Mouse (Mus musculus) kidney, adult 2 months (tissue): ENCODE data around the gene Tomm22. TPM values are rescaled to one million over a fixed set of nuclear protein-coding genes. Genes with fewer than 3 reads are reported as not detected.

Experiments used
- DNase-seq: peaks from one replicate; pipeline ENCODE4 v3.0.0; 2021
- H3K27ac ChIP-seq: fragments of 200-500 bp; 2 replicates; pipeline ENCODE4 v1.5.1; 2012; ENCODE audit warnings: low read depth, low read length, control low read depth, inconsistent platforms; ENCODE audit not compliant: insufficient read depth
- H3K27me3 ChIP-seq: fragments of 200-500 bp; replicated peaks from 2 replicates; pipeline ENCODE4 v1.6.1; 2012; ENCODE audit warnings: mild to moderate bottlenecking, moderate library complexity, low read length, inconsistent platforms; ENCODE audit not compliant: control insufficient read depth, insufficient read depth
- H3K36me3 ChIP-seq: fragments of 200-500 bp; 2 replicates; pipeline ENCODE4 v1.6.1; 2012; ENCODE audit warnings: mild to moderate bottlenecking, moderate library complexity, low read length, inconsistent platforms; ENCODE audit not compliant: control insufficient read depth, insufficient read depth
- H3K4me1 ChIP-seq: fragments of 200-500 bp; 2 replicates; pipeline ENCODE4 v1.6.1; 2011; ENCODE audit warnings: low read length; ENCODE audit not compliant: control insufficient read depth, insufficient read depth
- H3K4me3 ChIP-seq: fragments of 200-500 bp; 2 replicates; pipeline ENCODE4 v1.5.1; 2011; ENCODE audit warnings: mild to moderate bottlenecking, low read depth, low read length, control low read depth; ENCODE audit not compliant: insufficient read depth
- CTCF ChIP-seq: fragments of 200-500 bp; conservative IDR thresholded peaks from 2 replicates; pipeline ENCODE4 v1.5.1; 2011; ENCODE audit warnings: low read depth, mild to moderate bottlenecking, control low read depth, low read length, moderate library complexity, mixed read lengths; ENCODE audit not compliant: insufficient read depth, insufficient read length
- POLR2A ChIP-seq: fragments of 200-500 bp; IDR thresholded peaks from one replicate; pipeline ENCODE4 v1.6.1; 2011; ENCODE audit warnings: low read depth, low read length, control low read depth
- WGBS: fragments of 180-500 bp; shearing (Covaris S2); methylation state at CpG from one replicate; pipeline ENCODE4 v1.1.7; 2018; 5-methylcytosine and 5-hydroxymethylcytosine counted together
- polyA plus RNA-seq: library from polyadenylated mRNA; depleted of rRNA; stranded (reverse); fragments of >200 nt; gene quantifications from 2 replicates; pipeline ENCODE4 v1.2.3, GENCODE M21; 2012; rRNA removed

Gene Tomm22
- polyA plus RNA-seq, 1 experiment: 52.5 TPM

DNA sequence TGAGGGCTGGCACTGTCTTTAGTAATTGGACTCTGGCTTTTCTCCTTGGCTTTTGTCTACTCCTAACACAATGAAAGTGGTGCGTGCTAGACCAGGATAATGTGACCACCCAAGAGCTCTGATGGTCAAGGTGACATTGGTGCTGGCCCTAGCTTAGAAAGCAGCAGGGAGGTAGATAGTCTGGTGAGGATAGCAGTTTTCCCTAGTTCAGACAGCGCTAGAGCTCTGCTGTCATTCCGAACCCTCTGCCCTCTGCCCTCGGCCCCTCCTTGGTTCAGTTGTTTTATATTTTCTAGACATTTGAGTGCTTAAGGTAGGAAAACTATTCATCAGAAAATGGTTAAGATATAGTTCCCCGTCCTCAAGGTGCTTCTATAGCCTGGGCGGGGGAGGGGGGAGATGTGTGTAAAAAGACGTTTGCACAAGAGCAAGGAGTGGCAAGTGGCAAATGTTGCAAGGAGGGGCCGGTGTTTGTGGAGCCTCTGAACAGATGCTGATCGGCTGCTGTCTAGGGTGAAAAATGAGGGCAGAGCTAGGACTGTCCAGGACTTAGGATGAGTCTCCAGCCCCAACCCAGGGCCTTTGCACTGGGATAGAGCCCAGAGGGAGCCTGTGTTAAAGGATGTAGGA lies 27.0 kb downstream of the Tomm22 start:
- no peak for TF ChIP-seq CTCF
- Histone ChIP-seq H3K4me1 (peaks cover 17% of the 10 kb centered on the region), H3K4me3 (no peak overlapping the region), H3K36me3 (no peaks in the 10 kb centered on the region), H3K27ac (no peak overlapping the region), H3K27me3 (no peaks in the 10 kb centered on the region)
- WGBS: 54% methylated on average over 9 of the region's 9 CpGs
- no peak for DNase-seq

DNA sequence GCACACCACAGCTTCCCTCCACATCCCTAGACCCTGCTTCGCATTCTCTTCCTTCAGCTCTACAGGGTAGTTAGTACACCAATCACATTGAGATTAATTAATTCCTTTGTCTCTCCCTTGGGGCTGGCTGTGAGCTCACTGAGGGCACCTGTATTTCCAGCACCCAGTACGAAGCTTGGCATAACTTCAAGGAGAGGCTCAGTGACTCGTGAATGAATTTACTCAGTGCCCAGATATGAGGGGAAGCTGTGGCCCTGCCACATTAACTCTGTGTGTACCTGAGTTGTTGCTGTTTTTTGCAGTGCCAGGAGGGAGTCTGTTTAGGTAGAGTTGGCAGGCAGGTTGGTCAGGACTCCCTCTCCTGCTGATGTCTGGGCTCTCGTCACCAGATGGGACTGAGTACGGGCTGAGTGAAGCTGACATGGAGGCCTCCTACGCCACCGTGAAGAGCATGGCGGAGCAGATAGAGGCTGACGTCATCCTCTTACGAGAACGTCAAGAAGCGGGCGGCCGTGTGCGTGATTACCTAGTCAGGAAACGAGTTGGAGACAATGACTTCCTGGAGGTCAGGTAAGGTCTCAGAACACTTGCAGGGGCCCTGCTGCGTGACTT lies 36.0 kb downstream of the Tomm22 start:
- peak; percentile 68 for DNase-seq
- WGBS: 64% methylated on average over 17 of the region's 17 CpGs
- Histone ChIP-seq H3K27ac (no peak overlapping the region), H3K4me3 (no peak overlapping the region), H3K36me3 (no peaks in the 10 kb centered on the region), H3K4me1 (no peaks in the 10 kb centered on the region), H3K27me3 (no peaks in the 10 kb centered on the region)
- TF ChIP-seq POLR2A: no peak
- no peak for TF ChIP-seq CTCF

DNA sequence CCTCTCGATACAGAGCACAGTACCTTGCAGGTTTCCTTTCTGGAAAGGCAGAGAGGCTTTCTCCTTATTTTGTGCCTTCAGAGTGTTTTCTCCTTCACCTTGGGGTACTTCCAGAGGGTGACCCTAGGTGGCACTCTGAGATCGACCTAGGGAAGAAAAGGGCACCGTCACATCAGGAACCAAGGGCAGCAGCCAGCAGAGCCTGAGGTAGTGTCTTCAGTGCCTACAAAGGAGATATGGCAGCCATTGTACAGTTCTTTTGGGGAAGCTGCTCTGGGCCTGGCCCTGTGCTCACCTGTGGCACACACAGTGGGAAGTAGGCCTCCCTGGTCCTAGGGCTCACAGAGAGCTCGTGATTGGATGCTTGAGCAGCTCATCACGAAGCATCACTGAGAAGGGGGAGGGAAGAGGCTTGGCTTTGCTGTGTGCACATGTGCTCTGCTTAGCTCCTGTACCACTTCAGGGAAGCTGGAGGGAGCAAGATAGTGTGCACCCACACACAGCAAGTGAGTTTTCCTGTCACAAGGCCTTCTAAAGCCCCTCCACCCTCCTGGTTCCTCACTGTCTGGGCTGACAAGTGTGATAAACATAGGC lies 37.7 kb downstream of the Tomm22 start:
- no peak overlapping the region for H3K27ac ChIP-seq
- no peaks in the 10 kb centered on the region for H3K27me3 ChIP-seq
- H3K4me3 ChIP-seq: no peak overlapping the region
- H3K36me3 ChIP-seq: no peaks in the 10 kb centered on the region
- H3K4me1 ChIP-seq: no peaks in the 10 kb centered on the region
- TF ChIP-seq POLR2A (no peak), CTCF (0 out of 2 replicates have a peak, but pooled peaks have one; percentile 1)
- DNase-seq: no peak
- 86% methylated on average over 5 of the region's 5 CpGs for WGBS

DNA sequence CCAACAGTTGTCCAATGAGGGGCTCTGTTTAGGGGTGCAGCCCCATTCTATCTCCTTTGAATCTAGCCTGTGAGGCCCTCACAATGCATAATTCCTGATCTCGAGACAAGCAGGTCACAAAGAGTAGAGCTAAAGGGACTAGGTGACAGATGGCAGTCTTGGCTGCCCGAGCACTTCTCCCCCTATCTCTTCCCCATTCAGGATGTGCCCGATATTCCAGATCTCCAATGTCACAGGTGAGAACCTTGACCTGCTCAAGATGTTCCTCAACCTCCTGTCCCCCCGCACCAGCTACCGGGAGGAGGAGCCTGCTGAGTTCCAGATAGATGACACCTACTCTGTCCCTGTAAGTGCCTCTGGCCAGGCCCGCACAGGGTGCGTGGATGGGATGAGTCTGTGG lies 45.0 kb downstream of the Tomm22 start:
- WGBS: 94% methylated on average over 7 of the region's 7 CpGs
- Histone ChIP-seq H3K4me1 (no peaks in the 10 kb centered on the region), H3K4me3 (no peak overlapping the region), H3K36me3 (no peaks in the 10 kb centered on the region; the same call in 1 of the 2 replicates), H3K27ac (no peak overlapping the region), H3K27me3 (no peaks in the 10 kb centered on the region)
- DNase-seq: no peak
- TF ChIP-seq CTCF (no peak), POLR2A (no peak)

DNA sequence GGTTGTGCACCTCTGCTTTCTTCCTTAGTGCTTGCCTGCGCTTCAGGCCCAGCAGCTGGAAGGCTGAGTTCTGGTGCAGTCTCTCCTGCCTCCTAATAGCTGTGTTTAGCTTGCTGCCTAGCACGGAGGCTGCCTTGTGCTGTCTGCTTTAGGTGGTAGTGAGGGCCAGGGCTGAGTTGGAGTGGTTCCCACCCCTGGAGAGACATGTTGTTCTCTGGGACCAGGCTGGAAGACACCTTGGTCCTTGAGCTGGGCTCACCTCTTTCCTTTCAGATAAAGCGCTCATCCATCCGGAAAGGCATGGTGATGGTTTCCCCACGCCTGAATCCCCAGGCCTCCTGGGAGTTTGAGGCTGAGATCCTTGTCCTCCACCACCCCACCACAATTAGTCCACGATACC lies 46.0 kb downstream of the Tomm22 start:
- 92% methylated on average over 6 of the region's 6 CpGs for WGBS
- TF ChIP-seq CTCF: no peak
- TF ChIP-seq POLR2A: no peak
- DNase-seq: no peak
- no peak overlapping the region for H3K4me3 ChIP-seq
- H3K4me1 ChIP-seq: no peaks in the 10 kb centered on the region
- H3K27ac ChIP-seq: no peak overlapping the region
- H3K27me3 ChIP-seq: no peaks in the 10 kb centered on the region
- no peaks in the 10 kb centered on the region; the same call in 1 of the 2 replicates for H3K36me3 ChIP-seq

DNA sequence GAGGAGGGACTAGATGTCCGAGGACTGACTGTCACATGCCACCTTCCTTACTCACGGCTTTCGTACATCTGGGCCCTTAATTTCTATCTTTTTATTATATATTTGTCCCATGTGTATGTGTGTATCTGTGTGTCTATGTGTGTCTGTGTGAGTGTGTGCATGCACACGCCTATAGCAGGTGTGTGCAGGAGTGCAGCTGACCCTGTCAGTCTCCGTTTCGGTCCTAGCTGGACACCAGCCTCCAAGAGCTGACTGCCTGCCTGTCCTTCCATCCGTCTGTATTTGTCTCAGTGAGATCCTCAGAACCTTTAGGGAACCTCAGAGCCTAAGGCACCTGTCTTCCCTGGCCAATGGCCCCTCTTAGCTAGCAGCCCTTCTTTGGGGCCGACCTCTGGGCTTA lies 49.6 kb downstream of the Tomm22 start:
- H3K36me3 ChIP-seq: no peaks in the 10 kb centered on the region; the same call in 1 of the 2 replicates
- no peak for DNase-seq
- no peak overlapping the region for H3K27ac ChIP-seq
- 90% methylated on average over 8 of the region's 8 CpGs for WGBS
- TF ChIP-seq CTCF (no peak), POLR2A (no peak)
- H3K4me3 ChIP-seq: no peak overlapping the region
- no peaks in the 10 kb centered on the region for H3K27me3 ChIP-seq
- no peaks in the 10 kb centered on the region for H3K4me1 ChIP-seq

DNA sequence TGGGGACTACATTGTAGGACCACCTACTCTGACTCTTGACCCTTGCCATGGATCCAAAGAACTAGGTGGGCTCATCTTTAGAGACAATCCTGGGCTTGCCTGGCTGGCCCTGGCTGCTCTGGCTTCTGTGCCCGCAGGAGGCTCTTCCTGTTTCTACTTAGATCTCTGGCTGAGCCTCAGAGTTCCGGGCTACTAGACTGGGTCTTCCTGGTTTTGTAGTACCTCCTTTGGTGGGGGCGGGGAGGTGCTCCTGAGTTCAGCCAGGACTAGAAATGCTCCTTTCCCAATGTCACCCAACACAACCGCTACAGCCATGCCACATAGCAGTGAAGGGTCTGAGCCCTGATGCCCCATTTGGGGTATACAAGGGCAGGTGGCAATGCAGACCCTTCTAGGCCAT lies 50.1 kb downstream of the Tomm22 start:
- Histone ChIP-seq H3K27ac (no peak overlapping the region), H3K4me1 (no peaks in the 10 kb centered on the region), H3K27me3 (no peaks in the 10 kb centered on the region), H3K4me3 (no peak overlapping the region), H3K36me3 (no peaks in the 10 kb centered on the region; the same call in 1 of the 2 replicates)
- no peak for DNase-seq
- TF ChIP-seq CTCF: no peak
- no peak for TF ChIP-seq POLR2A
- 65% methylated on average over 4 of the region's 4 CpGs for WGBS

Other genes starting within 250 kb of the Tomm22 start
- 31.5 and 34.9 TPM in 2 replicates for gene Csnk1e, start 215.3 kb upstream of the Tomm22 start, polyA plus RNA-seq
- gene Kcnj4, start 165.6 kb upstream of the Tomm22 start, polyA plus RNA-seq: 0.05 and 0.08 TPM in 2 replicates
- 5.9 and 7.8 TPM in 2 replicates for gene Kdelr3, start 154.4 kb upstream of the Tomm22 start, polyA plus RNA-seq
- 148 and 160 TPM in 2 replicates for gene Ddx17, start 124.1 kb upstream of the Tomm22 start, polyA plus RNA-seq
- gene Dmc1, start 65.8 kb upstream of the Tomm22 start, polyA plus RNA-seq: 0.12 TPM in 1 of 2 replicates, not detected in the other
- gene Fam227a, start 11.9 kb upstream of the Tomm22 start, polyA plus RNA-seq: 1.3 and 1.5 TPM in 2 replicates
- 12.0 and 15.1 TPM in 2 replicates for gene Cby1, start 11.7 kb upstream of the Tomm22 start, polyA plus RNA-seq
- 19.5 and 19.9 TPM in 2 replicates for gene Josd1, start 17.1 kb downstream of the Tomm22 start, polyA plus RNA-seq
- gene Gtpbp1, start 20.0 kb downstream of the Tomm22 start, polyA plus RNA-seq: 29.9 and 35.3 TPM in 2 replicates
- gene Sun2, start 71.7 kb downstream of the Tomm22 start, polyA plus RNA-seq: 31.5 and 31.9 TPM in 2 replicates
- 54.3 and 57.8 TPM in 2 replicates for gene Dnal4, start 107.0 kb downstream of the Tomm22 start, polyA plus RNA-seq
- 2.0 and 2.1 TPM in 2 replicates for gene Nptxr, start 133.9 kb downstream of the Tomm22 start, polyA plus RNA-seq
- 0.62 TPM in 1 of 2 replicates, not detected in the other for gene Npcd, start 163.4 kb downstream of the Tomm22 start, polyA plus RNA-seq
- 49.5 and 62.1 TPM in 2 replicates for gene Cbx6, start 163.8 kb downstream of the Tomm22 start, polyA plus RNA-seq
- gene Apobec3, start 220.8 kb downstream of the Tomm22 start, polyA plus RNA-seq: 9.5 and 13.4 TPM in 2 replicates